Mouse (Mus musculus) gastrocnemius, postnatal 4 days (tissue): ENCODE results near the gene Metap1d. TPM values are rescaled to one million over a fixed set of nuclear protein-coding genes. Genes with fewer than 3 reads are reported as not detected.
A peak's percentile ranks its signal among the peaks of the same experiment; 100 is the strongest.

Source experiments
- DNase-seq, 2 experiments: peaks; one replicate each; pipeline ENCODE4 v3.0.0; 2021 to 2022; ENCODE audit warnings: low spot score in 2 of 2, mixed read lengths in 2 of 2
- total RNA-seq, 2 experiments: library from RNA; stranded (reverse); gene quantifications; 2 replicates each; pipeline ENCODE4 v1.2.3; 2021

The Metap1d gene
- total RNA-seq, 2 experiments from 2014 or later = 25.1 to 28.4 TPM

GRCm38 (mm10) chr2:71526595-71527322, 73.7 kb downstream of the Metap1d start:
- DNase-seq = no peak

- DNase-seq = no peak
Measured at GRCm38 (mm10) chr2:71527323-71528013, 74.4 kb downstream of the Metap1d start.

GRCm38 (mm10) chr2:71528014-71528713, 75.1 kb downstream of the Metap1d start, which contains the start of gene Dlx1:
Dlx1 (plus strand) TSS chr2:71528113.
- DNase-seq = no peak

GRCm38 (mm10) chr2:71528714-71529510, 75.8 kb downstream of the Metap1d start:
- DNase-seq = no peak

- DNase-seq = peak in 1 of 2 experiments; percentile 64
Measured at GRCm38 (mm10) chr2:71529511-71530351, 76.7 kb downstream of the Metap1d start.

- no peak for DNase-seq
Measured at GRCm38 (mm10) chr2:71530391-71531123, 77.5 kb downstream of the Metap1d start.

GRCm38 (mm10) chr2:71531124-71531590, 78.1 kb downstream of the Metap1d start:
- DNase-seq = no peak

GRCm38 (mm10) chr2:71531990-71532970, 79.2 kb downstream of the Metap1d start:
- DNase-seq = no peak

- DNase-seq = no peak
Measured at GRCm38 (mm10) chr2:71533094-71533493, 80.0 kb downstream of the Metap1d start.

GRCm38 (mm10) chr2:71534242-71535052, 81.4 kb downstream of the Metap1d start:
- no peak for DNase-seq

- DNase-seq = no peak
Measured at GRCm38 (mm10) chr2:71540611-71541417, 87.7 kb downstream of the Metap1d start.

GRCm38 (mm10) chr2:71541418-71542226, 88.5 kb downstream of the Metap1d start:
- no peak for DNase-seq

GRCm38 (mm10) chr2:71542227-71542815, 89.2 kb downstream of the Metap1d start:
- no peak for DNase-seq

- DNase-seq = no peak
Measured at GRCm38 (mm10) chr2:71542816-71543301, 89.8 kb downstream of the Metap1d start.

- no peak for DNase-seq
Measured at GRCm38 (mm10) chr2:71543531-71543930, 90.5 kb downstream of the Metap1d start.
